Mouse (Mus musculus) kidney, adult 18-20 months (tissue): ENCODE data around the gene Kalrn.

Experiments used
- DNase-seq: peaks from one replicate; pipeline ENCODE4 v3.0.0; 2021

The Kalrn gene

DNA sequence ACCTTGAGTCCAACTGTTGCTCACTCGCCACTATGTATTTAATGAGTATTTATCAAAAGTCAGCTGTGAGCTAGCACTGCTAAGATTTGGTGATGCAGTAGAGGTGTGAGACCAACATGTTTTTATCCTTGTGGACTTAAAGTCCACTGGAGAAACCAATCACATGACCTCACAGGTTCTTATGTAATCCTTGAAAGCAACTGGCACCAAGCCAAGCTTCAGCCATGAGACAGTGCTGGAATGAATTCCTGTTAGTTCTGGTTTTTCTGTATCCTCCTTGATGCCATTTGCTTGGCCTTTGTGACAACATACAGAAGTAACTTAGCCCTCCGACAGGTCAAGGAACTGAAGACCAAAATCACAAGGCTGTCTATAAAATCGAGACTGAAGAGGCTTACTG, 413.8 kb downstream of the Kalrn start:
- DNase-seq: peak; percentile 57

DNA sequence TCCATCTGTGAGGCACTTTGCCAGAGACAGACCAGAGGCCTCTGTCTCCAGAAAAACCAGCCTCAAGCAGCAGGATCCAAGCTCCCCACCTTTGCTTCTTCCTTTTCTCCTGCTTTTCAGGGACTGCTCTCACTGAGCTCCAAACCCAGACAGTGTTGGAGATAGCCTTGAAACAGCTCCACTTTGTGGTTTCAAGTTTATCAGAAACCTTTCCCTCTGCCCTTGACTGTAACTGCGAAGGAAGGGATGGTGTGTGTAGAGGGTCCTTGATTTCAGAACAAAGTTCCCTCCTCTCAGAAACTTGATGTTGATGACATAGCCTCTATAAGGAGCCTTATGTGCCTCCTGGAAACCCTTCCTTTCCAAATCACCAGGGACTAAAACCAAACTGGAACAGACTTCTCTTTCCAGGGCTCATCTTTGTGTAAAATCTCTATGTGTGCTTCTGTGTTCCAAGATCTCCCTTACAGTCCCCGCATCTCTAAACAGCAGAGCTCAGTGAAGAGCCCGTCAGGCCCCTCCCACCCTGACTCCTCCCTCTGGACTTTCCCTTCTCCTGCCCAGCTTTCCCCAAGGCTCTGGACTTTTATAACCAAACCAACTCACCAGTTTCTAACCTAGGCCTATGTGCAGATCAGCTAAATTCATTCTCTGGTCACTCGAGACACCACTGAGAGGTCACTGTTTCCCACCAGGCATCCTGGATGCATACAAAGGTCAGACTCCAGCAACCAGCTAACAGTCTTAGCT, 415.8 kb downstream of the Kalrn start:
- DNase-seq: peak; percentile 20

DNA sequence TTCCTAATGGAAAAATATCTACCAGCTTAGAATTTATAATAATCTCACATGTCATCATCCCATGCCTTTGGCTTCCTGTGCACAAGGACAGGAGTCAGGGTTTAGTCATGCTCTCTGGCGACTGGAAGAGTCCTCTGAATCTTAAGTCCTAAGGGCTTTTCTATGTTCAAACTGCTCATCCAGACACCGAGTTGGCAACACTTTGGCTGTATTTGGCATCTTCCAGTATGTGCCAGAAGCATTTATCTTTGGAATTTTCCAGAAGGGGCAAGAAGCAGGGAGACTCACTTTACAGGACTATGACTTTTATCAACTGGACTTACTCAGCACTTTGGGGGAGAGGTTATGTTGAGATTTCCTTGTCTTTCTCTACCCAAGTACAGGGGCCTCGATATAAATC, 417.6 kb downstream of the Kalrn start:
- DNase-seq: no peak

DNA sequence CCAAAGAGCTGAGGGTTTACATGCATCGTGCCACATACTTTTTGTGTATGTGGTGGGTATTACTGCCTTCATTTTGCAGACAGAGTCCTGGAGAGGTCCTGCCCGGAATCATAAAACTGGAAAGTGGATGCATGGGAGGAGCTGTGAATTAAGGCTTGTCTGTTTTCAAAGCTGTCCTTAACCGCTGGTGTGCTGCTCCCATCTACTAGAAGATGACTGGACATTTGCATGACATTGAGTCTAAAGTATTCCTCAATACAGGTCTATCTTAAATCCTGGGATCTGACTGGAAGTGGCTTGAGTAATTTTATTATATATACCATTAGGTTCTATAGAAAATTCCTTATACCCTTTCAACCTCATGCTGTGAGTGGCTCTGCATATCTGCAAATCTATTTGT, 418.4 kb downstream of the Kalrn start:
- no peak for DNase-seq

DNA sequence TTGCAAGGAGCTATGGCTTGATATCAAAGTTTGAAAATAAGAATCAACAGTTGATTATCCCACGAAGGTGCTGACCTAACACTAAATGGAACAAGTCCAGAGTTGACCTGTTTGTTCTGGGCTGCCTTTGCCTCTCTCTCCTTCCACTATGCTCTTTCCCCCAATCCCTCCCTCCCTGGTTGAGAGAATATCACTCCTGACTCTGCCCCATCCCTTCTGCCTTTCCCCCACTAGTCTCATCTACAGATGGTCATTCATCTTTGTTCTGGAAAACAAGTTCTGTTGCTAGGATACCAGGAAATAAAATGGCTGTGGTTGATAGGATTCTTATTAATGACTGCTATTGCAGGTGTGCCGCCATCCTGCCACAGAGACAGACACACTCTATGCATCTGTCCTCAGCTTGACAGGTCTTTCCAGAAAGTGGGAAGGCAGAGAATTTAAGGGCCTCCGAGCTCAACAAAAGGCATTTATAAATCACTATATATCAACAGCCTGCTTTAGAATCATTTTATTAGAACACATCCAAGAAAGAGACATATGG, 421.7 kb downstream of the Kalrn start:
- DNase-seq: no peak

DNA sequence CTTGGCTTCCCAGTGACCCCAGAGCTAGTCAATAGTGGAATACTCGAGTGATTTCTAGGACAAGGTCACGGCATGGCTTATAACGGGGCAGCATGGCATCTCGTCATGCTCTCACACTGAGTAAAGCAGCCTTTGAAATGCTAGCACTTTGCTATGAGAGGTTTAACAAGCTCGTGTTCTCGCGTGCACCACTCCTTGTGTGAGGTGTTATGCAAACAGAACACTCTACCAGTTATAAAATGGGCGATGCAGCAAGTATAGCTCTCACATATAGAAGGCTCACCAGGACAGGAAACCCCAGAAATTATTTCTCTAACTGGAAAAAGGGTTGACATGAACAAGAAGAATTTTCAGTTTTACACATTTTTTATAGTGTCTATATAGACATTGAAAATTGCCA, 431.7 kb downstream of the Kalrn start:
- DNase-seq: no peak

DNA sequence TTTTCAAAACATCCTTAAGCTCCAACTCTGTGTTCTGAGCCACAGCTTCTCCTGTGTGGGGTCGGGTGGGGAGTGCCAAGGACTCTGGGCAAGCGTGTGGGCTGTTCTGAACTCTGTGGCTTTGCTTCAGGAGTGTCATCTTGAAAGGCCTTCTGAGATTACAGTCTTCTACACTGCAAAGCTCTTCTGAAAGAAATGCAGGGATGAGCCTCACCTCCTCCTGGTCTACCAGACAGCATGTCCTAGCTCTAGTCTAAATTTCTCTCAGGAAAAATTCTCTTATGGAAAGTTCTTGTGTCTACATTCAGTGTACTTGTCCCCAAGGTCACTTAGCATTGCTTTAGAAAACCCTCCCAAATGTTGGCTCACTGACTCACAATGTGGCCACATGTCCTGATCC, 438.3 kb downstream of the Kalrn start:
- DNase-seq: no peak

DNA sequence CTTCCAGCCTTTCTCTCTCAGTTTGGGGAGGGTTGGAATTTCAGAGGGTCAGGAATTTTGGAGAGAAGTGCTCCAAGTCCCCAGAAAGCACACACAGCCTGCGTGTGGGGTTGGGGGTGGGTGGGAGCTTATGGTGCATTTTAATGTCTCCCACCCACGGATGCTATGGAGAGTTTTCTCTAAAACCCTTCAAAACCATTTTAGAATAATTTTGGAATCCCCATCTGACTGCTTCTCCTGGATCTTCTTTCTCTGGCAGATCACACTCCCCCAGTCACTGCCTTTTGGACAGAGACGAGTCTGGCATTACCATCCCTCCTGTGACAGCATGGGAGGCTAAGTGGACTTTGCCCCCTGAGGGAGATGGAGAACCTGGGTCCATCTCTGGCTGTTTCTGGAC, 438.7 kb downstream of the Kalrn start:
- DNase-seq: no peak

DNA sequence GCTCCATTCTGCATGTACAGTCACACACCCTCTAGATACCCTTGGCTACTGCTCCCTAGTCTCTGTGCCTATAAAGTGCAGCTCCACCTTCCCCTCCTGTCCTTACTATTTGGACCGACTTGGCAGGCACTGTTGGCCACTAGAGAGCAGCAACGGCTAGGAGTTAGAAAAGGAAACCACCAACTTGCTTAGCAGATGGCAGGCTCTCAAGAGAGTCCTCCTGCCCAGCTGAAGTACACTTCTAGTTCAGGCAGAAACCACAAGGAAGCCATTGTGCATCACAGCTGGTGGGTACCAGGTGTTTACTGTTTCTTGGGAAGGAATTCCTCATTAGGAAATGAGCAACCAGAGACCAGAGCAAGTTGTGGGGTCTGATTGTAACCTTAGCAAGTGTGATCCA, 447.7 kb downstream of the Kalrn start:
- peak; percentile 76 for DNase-seq

DNA sequence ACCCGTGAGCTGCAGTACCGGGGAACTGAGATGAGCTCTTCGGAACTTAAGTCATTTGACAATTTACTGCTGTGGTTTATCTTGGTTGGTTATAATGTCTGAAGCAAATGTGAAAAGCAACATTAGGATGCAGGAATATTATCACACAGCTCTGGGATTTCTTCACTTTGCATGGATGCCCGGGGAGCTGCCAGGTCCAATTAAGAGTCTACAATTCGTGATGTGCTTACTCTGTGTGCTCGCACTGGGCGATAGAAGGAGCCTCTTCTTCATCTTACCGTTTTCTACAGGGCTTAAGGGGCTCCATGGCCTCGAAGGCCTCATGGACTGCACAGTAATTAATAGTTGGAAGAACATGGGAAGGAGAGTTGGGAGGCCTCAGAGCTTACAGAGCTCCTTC, 450.8 kb downstream of the Kalrn start:
- no peak for DNase-seq

DNA sequence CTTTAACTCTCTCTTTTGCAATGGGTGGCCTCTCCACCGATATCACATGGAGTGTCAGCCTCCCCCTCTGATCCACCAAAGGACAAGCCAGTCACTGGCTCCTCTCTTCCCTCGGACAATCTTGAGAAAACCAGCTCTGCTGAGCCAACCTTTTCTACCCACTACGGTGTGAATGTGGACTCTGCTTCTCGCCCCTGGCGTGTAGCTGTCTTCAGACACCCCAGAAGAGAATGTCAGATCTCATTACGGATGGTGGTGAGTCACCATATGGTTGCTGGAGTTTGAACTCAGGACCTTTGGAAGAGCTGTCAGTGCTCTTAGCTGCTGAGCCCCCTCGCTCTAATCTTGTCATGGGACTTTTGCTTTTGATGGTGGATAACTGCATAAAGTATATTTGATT, 452.0 kb downstream of the Kalrn start:
- no peak for DNase-seq

DNA sequence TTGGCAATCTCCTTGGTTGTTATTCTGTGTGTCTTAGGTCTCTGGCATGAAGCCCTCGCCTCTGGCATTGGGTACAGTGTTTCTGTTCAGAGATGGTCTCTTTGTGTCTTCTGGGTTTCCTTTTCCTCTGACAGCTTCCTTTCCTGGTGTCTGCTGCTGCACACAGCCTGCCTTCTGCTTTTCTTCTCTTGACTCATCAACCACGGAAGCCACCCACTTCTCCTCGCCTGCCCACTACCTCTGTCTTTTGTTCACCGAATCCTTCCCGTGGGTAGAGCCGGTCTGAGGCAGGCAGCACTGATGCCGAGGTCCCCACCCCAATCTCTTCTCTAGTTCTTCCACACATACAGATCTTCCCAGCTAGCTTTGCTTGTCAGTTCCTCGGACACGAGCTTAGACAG, 452.5 kb downstream of the Kalrn start:
- no peak for DNase-seq

DNA sequence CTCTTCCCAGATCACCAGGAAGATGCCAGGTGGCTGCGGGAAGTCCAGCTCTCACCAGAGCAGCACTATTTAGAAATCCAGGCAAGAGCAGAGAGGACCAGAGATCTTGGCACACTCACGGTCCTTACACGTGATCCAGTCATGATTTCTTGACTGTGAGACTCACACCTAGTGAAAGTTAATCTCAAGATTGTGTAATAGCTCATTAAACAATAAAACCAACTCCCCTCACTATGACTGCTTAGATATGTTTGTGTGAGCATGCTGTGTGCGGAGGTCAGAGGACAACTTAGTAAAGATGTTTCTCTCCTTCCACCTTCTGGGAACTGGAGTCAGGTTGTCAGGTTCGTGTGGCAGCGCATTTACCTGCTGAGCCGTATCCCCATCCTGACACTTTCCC, 453.5 kb downstream of the Kalrn start:
- no peak for DNase-seq

DNA sequence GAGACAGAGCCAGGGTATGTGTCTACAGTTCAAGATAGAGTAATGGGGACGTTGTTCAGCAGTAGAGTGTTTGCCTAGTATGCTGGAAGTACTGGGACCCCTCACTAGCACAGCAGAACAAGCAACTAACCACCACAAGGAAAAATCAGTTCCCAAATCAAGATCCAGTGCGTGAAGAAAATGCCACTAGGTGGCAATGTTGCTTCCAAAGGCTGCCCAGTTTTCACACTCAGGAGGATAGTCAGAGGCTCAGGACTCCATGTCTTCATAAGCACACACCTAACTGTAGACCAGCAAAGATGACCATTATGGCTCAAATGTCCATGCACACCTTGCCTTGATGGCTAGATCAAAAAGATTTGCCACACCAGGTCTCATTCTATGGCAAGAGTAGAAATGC, 454.0 kb downstream of the Kalrn start:
- peak; percentile 30 for DNase-seq

DNA sequence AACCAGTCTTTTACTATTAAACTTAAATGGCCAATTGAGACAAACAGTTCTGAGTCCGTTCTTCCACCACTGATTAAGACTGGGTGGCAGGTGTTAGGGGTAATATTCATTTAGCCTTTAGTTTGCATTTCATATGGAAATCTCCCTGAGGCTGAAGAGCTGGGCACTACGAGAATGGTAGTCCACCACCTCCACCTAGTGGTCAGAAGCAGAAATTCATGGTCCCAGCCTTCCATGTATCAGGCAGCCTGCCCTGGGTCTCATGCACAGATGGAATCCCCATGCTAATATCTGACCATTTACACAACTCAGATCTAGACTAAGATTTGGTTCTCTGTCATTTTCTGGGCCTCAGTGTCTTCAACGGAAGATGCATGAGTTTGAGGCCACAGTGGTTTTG, 458.7 kb downstream of the Kalrn start:
- peak; percentile 67 for DNase-seq

DNA sequence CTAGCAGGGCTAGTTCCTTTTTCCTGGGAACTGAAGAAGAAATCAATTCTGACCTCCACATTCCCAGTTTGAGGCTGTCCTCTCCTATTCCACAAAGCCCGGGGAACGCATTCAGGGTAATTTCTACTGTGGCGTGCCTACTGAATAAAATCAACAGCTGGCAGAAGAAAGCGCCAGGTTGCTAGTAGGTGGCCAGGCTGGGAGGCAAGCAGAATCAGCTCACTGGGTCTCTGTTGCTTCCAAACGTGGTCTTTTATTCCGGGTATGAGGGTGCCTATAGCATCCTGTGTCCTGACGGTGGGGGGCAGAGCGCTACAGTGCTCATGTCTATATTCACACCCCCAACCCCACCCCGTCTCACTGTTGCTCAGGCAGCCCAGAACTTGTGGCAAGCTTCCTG, 460.2 kb downstream of the Kalrn start:
- DNase-seq: no peak

DNA sequence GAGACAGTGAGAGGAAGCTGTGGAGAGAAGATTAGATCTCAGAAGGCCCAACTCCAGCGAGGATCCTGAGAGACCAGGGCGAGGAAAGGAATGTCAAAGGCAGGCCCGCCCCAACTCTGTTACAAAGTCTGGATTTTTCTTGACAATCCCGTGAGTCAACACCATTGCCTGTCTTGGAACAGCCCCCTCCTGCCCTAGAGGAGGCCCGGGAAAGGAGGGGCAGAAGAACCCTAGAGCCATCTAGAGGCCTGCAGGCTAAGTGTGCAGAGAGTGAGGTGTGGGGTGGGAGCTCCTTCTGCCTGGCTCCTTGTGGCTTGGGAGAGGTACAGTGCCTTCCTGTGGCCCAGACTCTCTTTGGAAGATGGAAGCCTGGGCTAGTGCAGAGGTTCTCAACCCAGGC, 460.8 kb downstream of the Kalrn start:
- no peak for DNase-seq

DNA sequence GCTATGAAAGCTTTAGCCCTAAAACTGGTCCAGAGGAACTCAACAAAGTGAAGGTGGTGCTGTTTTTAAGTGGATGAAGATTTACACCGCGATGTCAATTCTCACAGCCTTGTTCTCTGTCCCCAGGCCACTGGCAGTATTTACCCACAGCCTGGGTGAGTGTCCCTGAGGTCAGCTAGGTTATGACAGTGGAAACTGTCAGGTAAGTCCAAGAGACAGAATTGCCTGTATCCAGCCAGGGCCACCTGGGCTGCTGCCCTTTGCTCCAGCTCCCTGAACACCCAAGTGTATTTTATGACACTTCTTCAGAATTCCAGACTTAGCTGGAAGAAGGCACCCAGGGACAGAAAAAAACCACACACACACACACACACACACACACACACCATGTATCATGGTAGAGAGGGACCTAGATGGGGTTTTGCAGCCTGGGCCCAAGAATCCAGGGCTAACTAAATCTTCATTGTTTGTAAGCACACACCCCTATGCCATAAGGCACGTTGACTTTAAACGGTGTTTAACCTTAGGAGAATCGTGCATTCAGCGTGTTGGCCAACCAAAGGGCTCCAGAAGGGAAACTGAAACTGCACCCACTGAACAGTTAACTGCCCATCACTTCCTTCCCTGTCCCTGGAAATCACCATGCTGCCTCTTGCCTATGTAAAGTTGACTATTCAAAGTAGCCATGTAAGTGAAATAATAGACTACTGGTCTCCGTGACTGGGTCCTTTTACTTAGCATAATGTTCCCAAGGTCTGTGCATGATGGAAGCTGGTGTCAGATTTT, 462.3 kb downstream of the Kalrn start:
- DNase-seq: no peak

DNA sequence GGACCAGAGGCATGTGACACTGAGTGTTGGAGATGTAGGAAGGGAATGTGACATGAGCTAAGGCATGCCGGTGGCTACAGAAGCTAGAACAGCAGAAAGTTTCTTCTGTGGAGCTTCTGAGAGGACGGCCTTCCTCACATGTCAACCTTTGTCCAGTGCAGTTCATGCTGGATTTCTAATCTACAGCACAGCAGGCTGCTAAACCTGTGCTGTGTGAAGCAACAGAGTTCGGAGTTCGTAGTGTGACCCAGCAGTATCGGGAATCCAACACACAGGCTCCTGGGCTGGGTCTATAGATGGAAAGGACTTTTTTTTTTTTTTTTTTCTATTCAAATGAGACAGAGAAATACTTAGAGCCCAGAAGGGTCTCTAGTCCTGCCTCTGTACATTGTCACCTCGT, 468.9 kb downstream of the Kalrn start:
- DNase-seq: no peak

DNA sequence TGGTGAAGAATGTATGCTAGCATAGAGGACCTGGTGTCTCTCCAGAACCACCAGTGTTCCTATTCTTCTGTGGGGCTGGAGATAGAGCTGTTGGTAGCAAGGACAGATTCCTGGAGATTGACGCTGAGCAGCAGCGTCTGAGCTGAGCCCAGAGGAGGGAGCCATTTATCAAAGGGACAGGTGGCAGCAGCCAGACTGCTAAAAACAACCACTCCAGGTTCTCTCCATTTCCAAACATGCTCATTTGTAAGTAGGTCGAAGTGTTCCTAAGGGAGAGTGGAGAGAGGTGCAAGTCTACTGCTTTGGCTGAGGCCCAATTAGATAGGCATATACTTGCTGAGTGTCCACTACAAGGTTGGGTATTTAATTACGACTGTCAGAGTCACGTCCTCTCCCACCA, 470.6 kb downstream of the Kalrn start:
- no peak for DNase-seq

DNA sequence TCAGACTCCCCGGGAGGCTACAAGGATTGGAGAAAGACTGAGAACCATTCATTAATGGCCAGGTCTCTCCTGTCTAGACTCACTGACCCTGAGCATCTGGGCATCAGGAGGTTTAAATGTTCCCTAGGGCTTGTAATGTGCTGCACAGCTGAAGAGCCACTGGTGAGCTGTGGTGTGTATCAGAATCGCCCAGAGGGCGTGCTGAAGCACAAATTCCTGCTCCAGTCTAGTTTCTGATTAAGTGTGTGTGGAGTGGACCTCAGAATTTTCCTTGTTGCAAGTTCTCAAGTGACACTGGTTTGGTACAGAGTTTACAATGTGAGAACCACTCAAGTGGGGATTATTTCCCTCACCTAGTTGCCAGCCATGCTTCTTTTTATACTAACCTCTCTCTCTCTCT, 473.5 kb downstream of the Kalrn start:
- no peak for DNase-seq

DNA sequence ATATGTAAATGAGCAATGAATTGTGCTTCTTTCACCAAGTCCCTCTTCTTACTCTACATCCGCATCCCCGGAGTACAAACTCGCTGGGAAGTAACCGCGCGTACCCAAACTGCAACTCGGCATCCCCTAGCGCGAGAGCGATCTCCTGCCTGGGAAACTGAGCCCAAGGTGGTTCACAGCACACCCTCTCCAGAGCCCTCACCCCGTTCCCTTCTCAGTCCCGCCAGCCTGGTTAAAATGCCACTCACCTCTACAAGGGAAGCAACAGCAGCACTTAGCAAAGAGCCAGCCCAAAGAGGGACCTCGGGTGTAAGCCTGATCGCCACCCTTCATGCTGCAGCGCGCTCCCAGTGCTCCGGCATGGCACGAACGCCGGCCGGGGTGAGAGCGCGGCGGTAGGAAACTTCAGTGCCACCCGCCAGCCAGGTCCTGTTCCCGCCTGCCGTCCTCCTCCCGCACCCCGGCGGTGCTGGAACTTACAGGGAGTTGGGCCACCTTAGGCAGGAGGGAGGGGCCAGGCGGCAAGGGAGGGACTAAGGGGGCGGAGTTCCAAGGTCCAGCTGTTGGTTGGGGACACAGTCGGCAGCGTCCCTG, 477.7 kb downstream of the Kalrn start:
- peak; percentile 86 for DNase-seq

DNA sequence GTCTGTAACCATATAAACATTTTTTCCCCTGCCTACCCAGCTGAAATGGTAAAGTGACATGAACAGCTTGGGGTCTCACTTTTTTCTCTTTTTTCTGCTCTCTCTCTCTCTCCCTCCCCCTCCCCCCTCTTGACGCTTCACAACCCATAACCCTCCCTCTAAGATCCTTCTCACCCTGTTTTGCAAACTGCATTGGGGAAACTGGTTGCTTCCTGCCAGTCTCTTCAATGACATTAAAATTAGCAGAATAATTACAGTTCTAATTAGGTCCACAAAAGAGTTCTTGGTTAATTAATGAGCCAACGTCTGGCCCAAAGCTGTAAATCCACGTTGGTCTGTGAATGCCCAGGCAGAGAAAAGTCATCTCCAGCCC, 478.3 kb downstream of the Kalrn start:
- no peak for DNase-seq

DNA sequence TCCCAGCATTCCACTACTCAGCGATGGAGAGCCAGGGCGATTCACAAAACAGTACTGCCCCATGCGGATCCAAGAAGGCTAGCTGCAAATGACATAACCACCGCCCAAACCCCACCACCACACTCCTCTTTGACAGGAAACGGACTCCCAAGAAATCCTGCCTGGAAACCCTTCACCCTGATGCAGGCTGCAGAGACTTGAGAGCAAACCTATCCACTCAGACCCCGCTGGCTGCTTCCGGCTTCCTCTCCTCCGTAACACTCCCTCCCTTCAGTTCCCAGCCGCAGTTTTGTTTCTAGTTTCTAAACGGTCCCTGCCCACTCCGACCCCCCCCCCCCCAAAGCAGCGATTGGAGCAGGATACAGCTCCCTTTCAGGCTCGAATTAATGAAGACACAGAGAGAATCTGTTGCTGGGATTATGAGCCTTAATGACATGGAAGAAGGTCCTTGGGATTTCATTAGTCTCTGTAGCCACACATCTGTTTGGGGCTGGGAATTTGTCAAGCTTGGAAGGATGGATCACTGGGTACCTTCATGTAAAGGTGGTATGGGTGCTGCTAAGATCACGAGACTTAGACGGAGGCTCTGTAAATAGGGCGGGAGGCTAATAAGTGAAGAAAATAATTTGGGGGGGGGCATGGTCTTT, 478.8 kb downstream of the Kalrn start:
- peak; percentile 26 for DNase-seq
